Mouse (Mus musculus) urinary bladder, adult 2 months (tissue): ENCODE results near the gene Fam126b. TPM values are rescaled to one million over a fixed set of nuclear protein-coding genes. Genes with fewer than 3 reads are reported as not detected.
"Not testable (repeated sequence)": the region's sequence is repeated elsewhere in the genome, so short reads cannot be mapped to it uniquely, and the experiment has no call there.

Experiments
- DNase-seq: peaks from one replicate; pipeline ENCODE4 v3.0.0; 2022; ENCODE audit warnings: low spot score
- polyA plus RNA-seq: library from polyadenylated mRNA; depleted of rRNA; stranded (reverse); fragments of >200 nt; gene quantifications from 2 replicates; pipeline ENCODE4 v1.2.3, GENCODE M21; 2012; rRNA removed

Gene Fam126b
- 5.3 and 5.7 TPM in 2 replicates for polyA plus RNA-seq

DNA sequence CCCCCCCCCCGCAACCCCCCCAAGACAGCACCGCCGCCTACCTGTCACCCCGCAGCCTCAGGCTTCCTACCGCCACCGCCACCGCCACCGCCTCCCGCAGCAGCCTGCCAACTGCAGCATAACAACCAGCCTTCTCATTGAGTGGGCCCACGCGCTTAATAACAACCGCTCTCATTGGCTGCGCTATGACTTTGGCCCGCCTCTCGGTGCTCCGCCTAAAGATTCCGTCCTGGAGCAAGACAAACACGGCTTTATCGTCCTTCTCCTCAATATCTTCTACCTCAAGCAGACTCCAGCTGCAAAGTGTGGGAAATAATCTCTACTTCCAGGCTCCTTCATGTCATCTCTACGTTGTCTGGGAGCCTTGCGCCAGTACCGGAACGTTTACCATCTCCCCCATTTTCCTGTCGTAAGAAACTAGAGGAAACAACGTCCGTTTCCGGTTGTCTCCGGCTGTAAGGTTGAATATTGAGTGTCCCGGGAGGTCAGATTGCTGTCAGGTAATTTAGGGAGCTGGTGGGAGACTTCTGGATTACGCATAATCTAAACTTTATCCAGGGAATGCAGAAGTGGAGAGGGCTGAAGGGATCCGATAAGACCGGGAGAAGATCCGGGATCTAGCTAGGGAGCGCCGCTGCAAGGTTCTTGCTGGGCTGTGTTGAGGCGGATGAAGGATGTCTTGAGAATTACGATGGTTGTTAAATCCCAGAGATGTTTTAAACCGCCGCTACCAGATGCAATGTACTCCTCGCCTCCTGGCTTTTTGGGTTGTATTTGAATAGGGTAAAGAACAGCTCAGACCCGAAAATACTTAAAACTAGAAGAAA lies at the start of gene Fam126b, which contains the start of gene Ndufb3:
Gene Fam126b, minus strand, starts transcription at position 153 of the 827 bp plus-strand sequence.
Gene Ndufb3, plus strand, starts transcription at position 214 of the 827 bp plus-strand sequence.
- peak; percentile 80 for DNase-seq

DNA sequence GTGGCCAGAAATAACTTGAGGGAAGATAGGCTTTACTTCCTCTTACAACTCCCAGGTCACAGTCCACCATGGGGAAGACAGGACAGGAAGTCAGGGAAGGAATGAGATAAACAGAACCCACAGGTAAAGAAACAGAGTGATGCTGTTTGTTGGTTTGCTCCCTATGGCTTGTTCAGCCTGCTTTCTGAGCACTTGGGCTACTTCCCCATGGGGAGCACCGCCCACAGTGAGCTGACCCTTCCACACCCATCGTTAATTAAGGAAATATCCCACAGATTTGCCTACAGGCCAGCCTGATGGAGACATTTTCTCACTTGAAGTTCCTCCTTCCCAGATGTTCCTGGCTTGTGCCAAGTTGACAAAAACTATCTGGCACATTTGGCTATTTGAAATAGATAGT lies 42.7 kb upstream of the Fam126b start:
- not testable (repeated sequence) for DNase-seq

DNA sequence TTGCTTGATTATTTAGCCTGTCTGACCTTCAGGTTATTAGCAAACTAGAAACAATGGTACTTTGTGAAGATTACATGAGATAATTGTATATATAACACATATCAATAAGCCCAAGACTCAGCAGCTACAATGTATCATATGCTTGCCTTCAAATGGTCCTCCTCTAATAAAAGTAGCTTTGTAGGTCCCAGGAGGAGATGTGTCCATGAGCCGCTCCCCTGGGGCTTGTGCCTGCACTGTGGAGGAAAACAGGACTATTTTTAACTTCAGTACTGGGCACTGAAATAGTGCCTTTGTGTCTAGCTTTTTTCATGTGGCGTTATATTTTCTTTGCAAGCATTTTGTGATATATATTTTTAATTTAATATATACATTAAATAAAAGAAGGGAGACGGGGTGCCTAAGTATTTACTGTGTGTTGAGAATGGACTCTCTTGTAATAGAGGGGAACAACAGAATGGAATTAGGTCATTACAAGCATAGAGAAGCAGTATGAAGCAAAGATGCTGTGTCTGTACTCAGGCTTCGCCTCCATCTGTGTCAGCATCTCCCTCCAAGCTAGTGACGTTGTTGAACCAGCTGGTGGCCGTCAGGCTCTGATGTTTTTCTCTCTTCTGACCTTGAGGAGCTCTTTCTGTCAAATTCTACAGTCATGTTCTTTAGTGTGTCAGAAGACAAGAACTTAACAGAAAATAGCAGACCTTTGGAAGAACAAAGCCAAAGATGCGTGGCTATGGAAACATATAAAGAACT lies 36.0 kb upstream of the Fam126b start:
- DNase-seq = no peak

DNA sequence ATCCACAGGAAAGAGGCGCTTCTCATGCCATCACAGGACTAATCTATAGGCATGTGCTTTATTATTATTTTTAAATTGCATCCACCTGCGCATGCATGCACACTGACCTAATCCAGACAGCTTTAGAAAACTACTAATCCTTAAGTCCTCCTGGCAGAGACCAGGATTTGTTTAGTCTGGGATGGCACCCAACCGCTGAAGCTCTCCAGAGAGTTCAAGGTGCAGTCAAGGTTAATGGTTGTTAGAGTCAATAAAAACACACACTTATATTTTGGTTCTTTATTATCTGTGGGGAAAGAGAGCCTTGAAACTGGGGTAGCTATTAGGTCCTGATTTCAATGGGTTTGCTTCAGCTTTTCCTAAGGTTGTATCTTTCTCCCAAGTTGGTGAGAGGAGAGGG lies 35.1 kb upstream of the Fam126b start:
- DNase-seq = no peak

DNA sequence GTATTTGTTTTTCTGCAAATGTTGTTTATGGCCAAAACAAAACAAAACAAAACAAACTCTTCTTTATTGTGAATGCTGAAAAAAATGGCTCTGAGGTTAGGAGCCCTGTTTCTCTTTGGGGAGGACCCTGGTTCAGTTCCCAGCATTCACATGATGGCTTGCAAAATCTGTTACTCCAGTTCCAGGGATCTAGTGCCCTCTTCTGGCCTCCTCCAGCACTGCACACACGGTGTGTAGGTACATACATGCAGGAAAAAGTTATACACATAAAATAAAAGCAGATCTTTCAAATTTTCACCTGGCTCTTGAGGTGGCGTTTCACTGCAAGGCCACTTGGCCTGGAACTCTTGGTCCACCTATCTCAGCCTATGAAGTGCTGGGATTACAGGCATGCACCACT lies 32.6 kb upstream of the Fam126b start:
- DNase-seq = no peak

DNA sequence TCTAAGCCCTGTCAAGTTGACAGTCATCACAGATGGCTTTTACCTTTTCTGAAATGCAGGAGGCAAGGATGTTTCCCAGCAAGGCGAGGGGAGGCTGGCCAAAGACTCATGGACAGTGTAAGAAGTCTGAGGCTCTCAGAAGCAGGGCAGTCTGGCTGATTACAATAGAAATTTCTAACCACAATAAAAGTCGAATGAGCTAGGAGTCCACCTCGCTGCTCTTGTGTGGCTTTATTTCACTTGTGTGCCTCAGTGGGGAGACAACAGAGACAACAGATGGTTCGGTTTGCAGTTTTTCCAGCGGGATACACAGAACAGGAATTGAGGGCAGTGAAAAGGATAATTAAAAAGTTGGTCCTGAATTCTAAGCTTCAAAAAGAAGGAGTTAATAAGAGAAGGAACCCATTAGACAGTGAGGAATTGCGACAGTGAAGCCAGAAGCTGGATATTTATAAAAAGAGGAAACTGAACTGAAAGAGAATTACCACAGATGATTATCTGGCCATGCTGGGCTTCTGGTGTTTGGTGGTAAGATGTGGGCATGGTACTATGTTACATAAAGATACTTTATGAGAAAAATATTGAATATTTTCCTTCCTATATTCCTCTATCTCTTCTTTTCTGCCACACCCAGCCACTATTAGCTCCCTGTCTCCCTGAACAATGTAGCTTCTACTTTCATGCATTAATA lies 32.0 kb upstream of the Fam126b start:
- DNase-seq = no peak

DNA sequence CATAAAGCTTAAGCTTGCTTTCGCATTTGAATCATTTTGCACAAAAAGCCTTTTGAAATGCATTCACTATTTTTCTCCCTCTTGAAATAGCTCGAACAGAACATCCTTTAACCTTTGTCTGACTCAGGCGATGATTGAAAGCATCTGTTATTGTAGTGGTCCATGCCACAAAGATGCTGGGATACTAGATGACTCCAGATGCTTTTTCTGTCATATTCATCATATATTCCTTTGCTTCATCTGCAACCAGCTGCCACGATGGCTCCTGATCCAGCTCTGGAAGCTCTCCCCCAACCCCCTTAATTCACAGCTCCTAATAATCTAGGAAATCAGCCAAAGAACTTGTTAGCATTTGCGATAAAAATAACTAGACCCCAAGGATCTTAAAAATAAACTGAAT lies 31.0 kb upstream of the Fam126b start:
- no peak for DNase-seq

DNA sequence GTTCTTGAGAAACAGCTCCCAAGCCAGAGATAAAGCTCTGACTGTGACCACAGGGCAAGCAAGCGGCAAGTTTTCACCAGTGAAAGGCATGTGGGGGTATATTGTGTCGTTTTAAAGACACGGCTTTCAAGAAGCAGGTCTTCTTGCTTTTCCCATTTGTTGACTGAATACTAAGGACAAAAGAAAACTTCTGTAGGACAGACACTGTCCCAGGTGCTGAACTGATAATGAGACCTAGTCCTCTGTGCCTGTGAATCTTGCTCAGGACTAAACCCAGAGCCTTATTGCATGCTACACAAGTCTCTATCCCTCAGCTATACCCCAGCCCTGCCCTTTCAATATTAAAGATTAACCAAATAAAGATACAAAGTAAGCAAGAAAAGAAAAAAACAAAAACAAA lies 30.1 kb upstream of the Fam126b start:
- no peak for DNase-seq

DNA sequence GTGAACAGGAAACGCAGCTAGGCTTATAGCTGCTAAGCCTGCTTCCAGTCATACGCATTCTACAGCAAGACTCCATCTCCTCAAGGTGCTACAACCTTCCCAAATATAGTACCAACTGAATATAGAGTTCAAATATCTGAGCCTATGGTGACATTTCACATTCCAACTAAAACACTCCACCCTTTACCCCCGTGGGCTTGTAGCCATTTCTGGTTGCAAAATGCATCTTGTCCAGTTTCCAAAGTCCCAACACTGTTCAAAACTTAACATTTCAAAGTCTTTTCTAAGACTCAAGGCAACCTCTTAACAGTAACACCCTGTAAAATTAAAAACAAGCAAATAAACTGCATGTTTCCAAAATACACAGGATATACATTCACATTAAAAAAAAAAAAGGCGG lies 29.0 kb upstream of the Fam126b start:
- DNase-seq = no peak

DNA sequence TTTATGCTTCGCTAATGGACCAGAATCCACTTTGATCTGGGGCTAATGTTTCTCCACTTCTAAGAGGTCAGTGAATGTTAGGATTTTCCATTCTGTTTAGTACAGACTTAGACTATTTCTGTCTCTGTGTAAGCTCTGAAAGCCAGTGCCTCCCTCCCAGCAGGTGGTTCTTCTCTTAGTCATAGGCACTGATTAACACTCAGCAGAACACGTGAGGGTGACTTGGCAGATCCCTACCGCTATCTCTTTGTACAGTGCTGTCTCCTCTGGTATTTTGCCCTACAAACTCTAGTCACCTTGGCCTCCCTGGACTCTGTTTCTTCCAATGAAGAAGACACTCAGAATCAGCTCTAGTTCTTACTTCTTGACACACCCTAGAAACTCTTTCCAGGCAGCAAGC lies 28.3 kb upstream of the Fam126b start:
- no peak for DNase-seq

DNA sequence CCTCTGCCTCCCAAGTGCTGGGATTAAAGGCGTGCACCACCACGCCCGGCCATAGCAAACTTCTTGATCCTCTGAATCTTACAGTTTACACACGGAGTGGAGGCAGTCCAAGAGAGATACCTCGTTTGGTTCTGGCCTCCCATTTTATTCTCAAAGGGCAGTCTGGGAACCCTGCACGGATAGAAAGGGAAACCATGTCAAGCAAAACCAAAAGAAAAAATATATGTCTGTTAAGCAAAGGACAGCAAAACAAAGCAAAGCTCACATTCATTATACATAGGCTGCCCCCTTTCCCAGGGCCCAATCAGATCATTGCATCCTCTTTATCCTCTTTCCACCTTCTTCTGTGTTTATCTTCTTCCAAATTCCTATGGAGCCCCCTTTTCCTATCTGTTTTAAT lies 27.7 kb upstream of the Fam126b start:
- no peak for DNase-seq

DNA sequence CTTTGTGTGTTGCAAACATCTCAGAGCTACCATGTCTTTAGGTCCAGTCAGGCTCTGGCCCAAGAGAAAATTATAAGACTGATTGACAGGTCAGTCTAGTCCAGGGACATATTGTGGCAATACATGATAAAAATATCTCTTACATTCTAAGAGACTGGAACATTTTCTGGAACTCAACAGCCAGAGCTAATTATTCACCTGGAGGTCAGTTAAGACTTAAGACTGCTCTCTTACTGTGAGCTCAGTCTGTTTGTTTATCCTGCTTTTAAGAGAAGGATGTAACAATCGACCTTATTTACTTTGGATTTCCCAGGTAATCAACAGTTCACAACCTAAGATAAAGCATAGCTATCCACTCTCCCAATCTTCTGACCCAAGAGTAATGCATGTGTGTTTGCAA lies 24.5 kb upstream of the Fam126b start:
- DNase-seq = no peak

DNA sequence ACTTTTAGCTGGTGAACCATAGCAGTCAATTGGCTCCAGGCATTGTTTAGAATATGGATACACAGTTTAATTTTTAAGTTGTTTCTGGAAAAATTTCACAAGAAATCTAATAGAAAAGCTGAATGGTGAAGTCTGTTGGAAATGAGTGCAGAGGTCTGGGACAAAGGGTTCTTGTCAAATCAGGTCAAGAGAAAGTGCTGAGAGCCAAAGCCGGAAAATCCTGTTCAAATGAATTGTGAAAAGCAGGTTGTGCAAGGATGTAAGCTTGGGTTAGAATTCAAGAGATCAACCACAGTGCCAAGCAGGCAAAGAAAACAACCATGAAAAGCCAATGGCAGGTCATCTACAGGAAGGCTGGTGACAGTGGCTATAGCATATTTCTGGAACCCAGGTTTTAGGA lies 24.0 kb upstream of the Fam126b start:
- DNase-seq = no peak

DNA sequence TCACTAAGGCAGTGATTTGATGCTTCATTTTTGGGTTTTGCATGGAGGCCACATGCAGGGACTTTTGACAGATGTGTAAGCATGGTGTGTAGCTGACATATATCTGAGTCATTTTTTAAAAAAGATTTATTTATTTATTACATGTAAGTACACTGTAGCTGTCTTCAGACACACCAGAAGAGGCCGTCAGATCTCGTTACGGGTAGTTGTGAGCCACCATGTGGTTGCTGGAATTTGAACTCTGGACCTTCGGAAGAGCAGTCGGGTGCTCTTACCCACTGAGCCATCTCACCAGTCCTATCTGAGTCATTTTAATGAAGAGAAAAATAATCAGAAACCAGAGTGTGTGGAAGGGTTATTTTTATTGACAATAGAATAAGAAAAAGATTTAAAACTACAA lies 23.5 kb upstream of the Fam126b start:
- DNase-seq = not testable (repeated sequence)

DNA sequence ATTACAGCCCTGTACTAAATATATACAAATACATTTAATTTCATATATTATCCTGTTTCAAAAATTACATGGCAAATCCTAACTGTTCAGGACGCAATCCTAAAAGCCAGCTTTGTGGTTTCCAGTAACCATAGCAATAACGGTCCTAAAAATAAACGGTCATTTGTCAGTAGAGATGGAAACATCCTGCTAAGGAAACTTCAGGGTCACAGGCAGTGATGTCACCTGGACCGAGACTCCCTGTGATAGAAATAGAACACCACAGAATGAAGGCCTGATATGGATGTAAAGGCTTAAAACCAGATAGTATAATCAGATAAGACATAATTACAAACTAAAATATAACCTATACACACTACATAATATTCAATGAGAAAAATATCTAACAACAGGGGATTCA lies 17.6 kb upstream of the Fam126b start:
- no peak for DNase-seq

DNA sequence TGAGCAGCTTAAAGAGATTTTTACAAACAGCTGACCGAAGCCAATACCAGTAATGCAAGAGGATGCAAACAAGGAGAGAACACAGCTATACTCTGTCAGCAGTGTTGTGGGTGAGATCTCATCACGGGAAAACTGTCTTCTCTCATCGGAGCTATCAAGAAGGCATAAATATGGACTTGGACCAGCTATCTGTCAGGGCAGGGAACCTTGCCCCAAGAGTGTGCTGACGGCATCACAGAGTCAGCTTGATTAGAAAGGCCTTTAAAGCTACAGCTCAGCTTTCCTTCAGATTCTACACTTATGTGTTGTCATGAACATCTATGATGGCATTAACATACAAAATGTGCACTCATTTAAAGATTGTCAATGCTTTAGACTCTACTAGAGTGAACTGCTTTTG lies 16.6 kb upstream of the Fam126b start:
- DNase-seq = no peak

DNA sequence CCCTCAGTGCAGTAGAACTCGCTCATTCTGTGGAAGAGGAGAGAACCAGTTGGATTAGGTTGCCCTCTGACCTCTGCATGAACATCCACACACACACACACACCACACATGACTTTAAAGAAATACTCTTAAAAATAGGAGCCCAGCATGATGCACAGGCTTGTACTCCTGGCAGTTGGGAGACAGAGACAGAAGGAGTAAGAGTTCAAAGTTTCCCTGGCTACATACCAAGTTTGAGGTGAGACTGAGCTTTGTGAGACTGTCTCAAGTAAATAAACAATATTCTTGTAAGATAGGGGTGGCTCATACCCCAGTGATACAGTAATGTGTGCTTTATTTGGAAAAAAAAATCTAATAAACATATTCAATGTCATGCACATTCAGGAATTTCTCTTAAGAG lies 1.4 kb upstream of the Fam126b start:
- no peak for DNase-seq

DNA sequence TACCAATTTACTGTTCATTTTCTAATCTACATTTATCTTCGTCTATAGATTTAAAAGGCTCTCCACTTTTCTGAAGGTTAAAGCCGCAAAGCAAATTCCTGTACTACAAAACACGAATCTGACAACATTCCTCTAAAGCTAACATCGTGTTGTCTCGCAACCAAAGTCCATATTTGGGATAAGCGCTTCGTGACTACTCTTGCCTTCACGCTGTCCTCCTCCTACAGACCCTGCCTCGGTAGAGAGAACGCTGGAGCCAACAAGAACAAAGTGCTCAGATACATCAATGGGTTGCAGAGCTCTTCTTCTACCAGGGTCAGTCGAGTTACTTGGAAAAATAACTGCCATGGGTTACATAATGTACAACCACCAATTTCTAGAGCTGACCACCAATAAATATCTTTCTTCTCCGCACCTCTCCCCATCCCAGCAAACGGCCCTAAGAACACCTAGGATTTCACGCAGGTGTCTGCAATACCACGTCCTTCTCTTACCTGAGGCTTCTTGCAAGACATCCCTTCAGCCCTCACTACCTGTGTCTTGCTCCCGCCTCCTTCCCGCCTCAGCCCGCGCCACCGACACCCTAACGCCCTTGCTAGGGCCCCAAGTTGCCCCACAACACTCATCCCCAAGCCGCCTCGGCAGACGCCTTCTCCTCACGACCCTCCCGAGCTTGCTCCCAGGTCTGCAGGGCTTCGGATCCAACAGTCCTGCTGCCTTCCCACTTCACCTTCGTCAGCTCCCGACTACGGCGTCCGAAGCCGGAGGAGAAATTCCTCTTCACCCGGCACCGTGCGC lies 551 bp downstream of the Fam126b start:
- DNase-seq = no peak

DNA sequence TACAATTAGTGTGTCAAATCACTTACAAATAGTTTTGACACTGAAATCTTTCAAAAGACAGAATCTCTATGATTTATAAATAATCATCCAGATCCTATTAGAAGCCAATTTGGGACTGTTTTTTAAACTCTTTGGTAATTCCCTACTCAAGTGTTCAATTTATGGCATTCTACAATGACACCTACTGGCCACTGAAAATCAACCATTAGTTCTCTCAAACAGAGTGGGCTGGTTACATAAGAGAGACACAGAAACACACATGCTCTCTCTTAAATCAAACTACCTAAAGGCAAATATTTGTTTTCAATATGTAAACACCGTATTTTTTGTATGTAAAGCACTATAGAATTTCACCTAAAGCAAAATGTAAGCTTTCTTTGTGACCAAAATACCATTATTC lies 1.9 kb downstream of the Fam126b start:
- no peak for DNase-seq

DNA sequence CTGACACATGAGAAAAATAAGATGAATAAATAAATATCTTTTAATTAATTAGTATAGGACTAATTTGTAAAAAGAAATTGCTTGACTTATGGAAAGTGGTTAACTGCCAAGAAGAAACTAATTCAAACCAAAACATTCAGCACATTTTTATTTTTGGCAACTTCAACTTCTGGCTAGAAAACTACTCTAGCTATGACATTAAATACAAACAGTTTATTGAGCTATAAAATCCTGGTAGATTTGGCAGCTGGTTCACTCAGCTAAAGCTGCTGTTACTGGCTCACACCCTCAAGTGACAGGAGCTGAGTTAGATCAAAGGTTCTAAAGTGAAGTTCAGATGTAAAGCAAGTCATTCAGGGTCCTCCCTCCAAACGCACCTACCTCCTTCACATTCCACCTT lies 3.5 kb downstream of the Fam126b start:
- no peak for DNase-seq

DNA sequence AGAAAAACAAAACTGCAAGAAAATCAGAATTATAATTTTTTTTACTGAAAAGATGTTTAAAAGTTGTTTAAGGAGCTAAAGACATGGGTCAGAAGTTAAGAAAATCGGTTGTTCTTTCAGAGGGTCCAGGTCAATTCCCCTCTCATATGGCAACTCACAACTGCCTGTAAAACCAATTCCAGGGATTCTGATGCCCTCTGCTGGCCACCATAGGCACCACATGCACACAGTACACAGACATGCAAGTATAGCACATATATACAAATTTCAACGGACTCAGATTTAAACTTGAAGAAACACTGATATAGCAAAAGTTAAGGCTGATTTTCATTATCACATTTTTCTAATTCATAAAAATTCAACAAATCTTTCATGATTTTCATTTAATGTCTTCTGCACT lies 6.9 kb downstream of the Fam126b start:
- no peak for DNase-seq

DNA sequence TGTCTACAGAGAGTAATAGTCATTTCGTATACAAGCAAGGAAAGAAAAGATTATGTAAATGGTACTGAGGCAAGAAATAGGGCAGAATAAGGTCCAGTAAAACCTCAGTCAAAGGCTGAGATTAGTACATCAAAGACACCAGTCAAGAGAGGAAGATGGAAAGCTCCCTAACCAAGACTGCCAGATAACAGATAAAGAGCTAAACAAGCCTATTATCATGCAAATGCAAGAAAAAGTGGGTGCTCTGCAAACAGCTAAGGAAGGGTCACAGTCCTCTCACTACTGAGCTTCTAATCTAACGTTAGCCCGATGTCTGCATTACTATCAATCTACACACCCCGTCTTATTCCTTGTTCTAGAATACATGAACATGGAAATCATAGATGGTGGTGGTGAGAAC lies 15.7 kb downstream of the Fam126b start:
- no peak for DNase-seq
